Mouse (Mus musculus): ENCODE results near the gene Olfr611. TPM values are rescaled to one million over a fixed set of nuclear protein-coding genes. Genes with fewer than 3 reads are reported as not detected.

Olfr611 gene
- polyA plus RNA-seq (2012; rRNA removed), result not detected in 2 replicates

DNA sequence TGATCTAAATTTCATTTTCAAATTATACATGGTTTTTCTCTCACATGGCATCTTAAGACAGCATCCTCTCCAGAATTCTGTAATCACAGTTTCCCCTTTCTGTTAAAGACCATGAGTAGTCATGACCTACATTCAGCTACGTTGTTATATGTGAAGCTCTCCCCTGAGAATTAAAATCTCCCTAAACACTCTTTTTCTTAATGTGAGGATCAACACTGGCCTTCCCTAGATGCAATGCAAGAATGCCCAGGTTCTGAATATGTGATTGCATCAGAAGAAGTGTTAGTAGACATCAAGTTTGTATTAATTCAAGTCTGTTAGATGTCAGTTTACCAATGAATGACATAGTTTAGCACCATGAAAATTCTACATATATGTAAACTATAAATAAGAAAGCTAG, at the start of gene Olfr611:
TSS of gene Olfr611 (minus strand) at position 101 of the 400 bp plus-strand sequence.

DNA sequence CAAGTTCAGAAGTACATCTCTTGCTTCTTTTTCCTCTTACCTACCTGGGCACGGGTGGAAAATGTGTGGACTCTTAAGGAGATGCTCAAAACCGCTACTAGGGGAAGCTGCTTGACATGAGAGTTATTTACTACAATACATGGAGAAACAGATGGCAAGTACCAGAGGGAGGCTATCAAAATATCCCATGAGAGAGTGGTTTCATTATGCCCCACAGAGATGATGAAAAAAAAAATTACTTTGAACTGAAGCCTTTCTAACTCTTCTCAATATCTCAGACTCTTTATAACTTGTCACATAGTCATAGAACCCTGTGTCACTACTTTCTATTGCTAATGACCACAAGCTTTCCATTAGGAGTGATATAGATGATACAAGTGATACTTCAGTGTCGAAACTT, 48.4 kb upstream of the Olfr611 start, which contains the start of gene Olfr616:
TSS of gene Olfr616 (minus strand) at position 101 of the 400 bp plus-strand sequence.

DNA sequence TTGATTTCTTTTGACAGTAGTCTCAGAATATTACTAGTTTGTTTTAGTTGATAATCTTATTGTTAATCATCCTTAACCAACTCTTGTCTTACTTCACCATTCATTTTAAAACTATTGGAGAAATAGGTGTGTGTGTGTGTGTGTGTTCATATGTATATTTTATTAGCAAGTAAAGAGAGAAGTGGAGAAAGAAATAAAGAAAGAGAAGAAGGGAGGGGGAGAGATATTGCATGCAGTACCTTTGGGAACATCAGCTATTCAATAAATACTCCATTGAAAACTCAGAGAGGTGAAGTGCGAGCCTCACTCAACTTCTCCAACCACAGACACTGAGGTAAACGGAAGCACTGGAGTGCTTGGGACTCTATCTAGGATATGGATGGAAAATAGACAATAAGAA, 35.1 kb upstream of the Olfr611 start, which contains the start of gene Olfr615:
TSS of gene Olfr615 (plus strand) at position 301 of the 400 bp plus-strand sequence.

GRCm38 (mm10) chr7:103547774-103548173, 27.1 kb upstream of the Olfr611 start, which contains the start of gene Olfr613:
Gene Olfr613, plus strand, starts transcription at chr7:103548074.

GRCm38 (mm10) chr7:103542617-103543016, 22.0 kb upstream of the Olfr611 start, which contains the start of gene Olfr612:
Gene Olfr612, minus strand, starts transcription at chr7:103542717.

GRCm38 (mm10) chr7:103512022-103512421, 8.6 kb downstream of the Olfr611 start, which contains the start of gene Olfr610:
Gene Olfr610, minus strand, starts transcription at chr7:103512122.

GRCm38 (mm10) chr7:103497962-103498361, 22.7 kb downstream of the Olfr611 start, which contains the start of gene Olfr609:
Gene Olfr609, minus strand, starts transcription at chr7:103498062.

DNA sequence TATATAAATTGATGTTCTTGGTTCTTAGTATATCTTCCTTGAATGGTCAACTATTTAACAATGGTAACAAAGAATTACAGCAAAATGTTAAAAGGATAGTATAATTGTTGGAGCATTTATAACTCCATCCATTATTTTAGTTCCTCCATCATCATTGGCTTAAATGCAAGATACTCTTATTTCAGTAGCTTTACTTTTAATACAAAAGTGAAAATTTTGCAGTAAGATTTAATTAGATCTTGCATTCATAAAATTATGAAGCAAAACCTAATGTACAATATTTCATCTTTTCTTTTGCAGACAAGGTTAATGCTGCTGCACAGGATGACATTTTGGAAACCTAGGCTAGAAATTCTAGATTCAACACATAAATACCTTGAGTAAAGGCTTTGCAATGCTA, 51.1 kb downstream of the Olfr611 start, which contains the start of gene Olfr608:
TSS of gene Olfr608 (plus strand) at position 301 of the 400 bp plus-strand sequence.

Other genes with a start within 250 kb of the Olfr611 start
- gene Olfr596, start 215.2 kb downstream of the Olfr611 start, polyA plus RNA-seq (2012; rRNA removed), result not detected in 2 replicates
- gene Olfr597, start 204.5 kb downstream of the Olfr611 start, polyA plus RNA-seq (2012; rRNA removed), result not detected in 2 replicates
- not detected in 2 replicates for gene Olfr598, start 197.3 kb downstream of the Olfr611 start, polyA plus RNA-seq (2012; rRNA removed)
- not detected in 2 replicates for gene Olfr599, start 184.9 kb downstream of the Olfr611 start, polyA plus RNA-seq (2012; rRNA removed)
- gene Olfr600, start 171.2 kb downstream of the Olfr611 start, polyA plus RNA-seq (2012; rRNA removed), result not detected in 2 replicates
- gene Olfr601, start 158.2 kb downstream of the Olfr611 start, polyA plus RNA-seq (2012; rRNA removed), result not detected in 2 replicates
- gene Olfr603, start 134.7 kb downstream of the Olfr611 start, polyA plus RNA-seq (2012; rRNA removed), result not detected in 2 replicates
- not detected in 2 replicates for gene Usp17lc, start 105.8 kb downstream of the Olfr611 start, polyA plus RNA-seq (2012; rRNA removed)
- not detected in 2 replicates for gene Olfr605, start 75.4 kb downstream of the Olfr611 start, polyA plus RNA-seq (2012; rRNA removed)
- not detected in 2 replicates for gene Olfr606, start 71.8 kb downstream of the Olfr611 start, polyA plus RNA-seq (2012; rRNA removed)
- gene Olfr607, start 56.7 kb downstream of the Olfr611 start, polyA plus RNA-seq (2012; rRNA removed), result not detected in 2 replicates
- not detected in 2 replicates for gene Olfr608, start 51.0 kb downstream of the Olfr611 start, polyA plus RNA-seq (2012; rRNA removed)
- gene Olfr609, start 22.8 kb downstream of the Olfr611 start, polyA plus RNA-seq (2012; rRNA removed), result not detected in 2 replicates
- not detected in 2 replicates for gene Olfr610, start 8.7 kb downstream of the Olfr611 start, polyA plus RNA-seq (2012; rRNA removed)
- not detected in 2 replicates for gene Olfr612, start 21.9 kb upstream of the Olfr611 start, polyA plus RNA-seq (2012; rRNA removed)
- gene Olfr613, start 27.2 kb upstream of the Olfr611 start, polyA plus RNA-seq (2012; rRNA removed), result not detected in 2 replicates
- gene Olfr615, start 35.2 kb upstream of the Olfr611 start, polyA plus RNA-seq (2012; rRNA removed), result not detected in 2 replicates
- gene Olfr616, start 48.3 kb upstream of the Olfr611 start, polyA plus RNA-seq (2012; rRNA removed), result not detected in 2 replicates
- gene Olfr617, start 52.2 kb upstream of the Olfr611 start, polyA plus RNA-seq (2012; rRNA removed), result not detected in 2 replicates
- gene Olfr618, start 69.3 kb upstream of the Olfr611 start, polyA plus RNA-seq (2012; rRNA removed), result 0.08 TPM in 1 of 2 replicates, not detected in the other
- not detected in 2 replicates for gene Olfr619, start 79.7 kb upstream of the Olfr611 start, polyA plus RNA-seq (2012; rRNA removed)
- not detected in 2 replicates for gene Olfr620, start 91.7 kb upstream of the Olfr611 start, polyA plus RNA-seq (2012; rRNA removed)
- gene Olfr622, start 121.9 kb upstream of the Olfr611 start, polyA plus RNA-seq (2012; rRNA removed), result 0.06 TPM in 1 of 2 replicates, not detected in the other
- not detected in 2 replicates for gene Olfr623, start 142.9 kb upstream of the Olfr611 start, polyA plus RNA-seq (2012; rRNA removed)
- gene Olfr624, start 150.3 kb upstream of the Olfr611 start, polyA plus RNA-seq (2012; rRNA removed), result 0.01 TPM in 1 of 2 replicates, not detected in the other
- gene Olfr625-ps1, start 161.9 kb upstream of the Olfr611 start, polyA plus RNA-seq (2012; rRNA removed), result not detected in 2 replicates
- not detected in 2 replicates for gene Olfr243, start 193.8 kb upstream of the Olfr611 start, polyA plus RNA-seq (2012; rRNA removed)
- gene Olfr628, start 209.5 kb upstream of the Olfr611 start, polyA plus RNA-seq (2012; rRNA removed), result not detected in 2 replicates
- not detected in 2 replicates for gene Olfr629, start 224.1 kb upstream of the Olfr611 start, polyA plus RNA-seq (2012; rRNA removed)
- gene Olfr630, start 236.5 kb upstream of the Olfr611 start, polyA plus RNA-seq (2012; rRNA removed), result not detected in 2 replicates